Mouse (Mus musculus) limb, embryonic 14.5 days (tissue): ENCODE data around the gene Otulinl. TPM values are rescaled to one million over a fixed set of nuclear protein-coding genes. Genes with fewer than 3 reads are reported as not detected.

Source experiments
- ATAC-seq: fragments of 200-750 bp; cut with Nextera tagmentation; 2 replicates; pipeline ENCODE4 v1.8.0; 2017; ENCODE audit warnings: low read depth, moderate number of reproducible peaks, moderate TSS enrichment; ENCODE audit not compliant: low FRiP score
- DNase-seq: peaks from one replicate; pipeline ENCODE4 v3.0.0-alpha.2; 2015; ENCODE audit warnings: low spot score
- H3K27ac ChIP-seq: fragments of 300-500 bp; sonication (generic); replicated peaks from 2 replicates; pipeline ENCODE4 v1.5.1; 2014; ENCODE audit warnings: low read depth, mild to moderate bottlenecking, low read length, moderate library complexity, mixed read lengths
- H3K27me3 ChIP-seq: fragments of 300-500 bp; sonication (generic); 2 replicates; pipeline ENCODE4 v1.6.1; 2014; ENCODE audit warnings: low read length, mixed read lengths; ENCODE audit not compliant: control insufficient read depth, insufficient read depth
- H3K36me3 ChIP-seq: fragments of 300-500 bp; sonication (generic); 2 replicates; pipeline ENCODE4 v1.6.1; 2014; ENCODE audit warnings: mild to moderate bottlenecking, low read length, moderate library complexity, mixed read lengths; ENCODE audit not compliant: control insufficient read depth, insufficient read depth
- H3K4me1 ChIP-seq: fragments of 300-500 bp; sonication (generic); 2 replicates; pipeline ENCODE4 v1.6.1; 2014; ENCODE audit warnings: antibody characterized with exemption, low read length, mixed read lengths; ENCODE audit not compliant: control insufficient read depth, insufficient read depth
- H3K4me2 ChIP-seq: fragments of 300-500 bp; sonication (generic); replicated peaks from 2 replicates; pipeline ENCODE4 v1.6.1; 2014; ENCODE audit warnings: low read depth, mild to moderate bottlenecking, low read length, moderate library complexity; ENCODE audit not compliant: severe bottlenecking
- H3K4me3 ChIP-seq: fragments of 300-500 bp; sonication (generic); replicated peaks from 2 replicates; pipeline ENCODE4 v1.5.1; 2014; ENCODE audit warnings: low read length
- H3K9ac ChIP-seq: fragments of 300-500 bp; sonication (generic); 2 replicates; pipeline ENCODE4 v1.6.1; 2014; ENCODE audit warnings: mild to moderate bottlenecking, low read depth, low read length, moderate library complexity; ENCODE audit not compliant: severe bottlenecking
- H3K9me3 ChIP-seq: fragments of 300-500 bp; sonication (generic); 2 replicates; pipeline ENCODE4 v1.6.1; 2016; ENCODE audit warnings: low read length; ENCODE audit not compliant: control insufficient read depth
- POLR2A ChIP-seq: fragments of 200-500 bp; IDR thresholded peaks from 2 replicates; pipeline ENCODE4 v1.8.0; 2012; ENCODE audit warnings: inconsistent platforms, mild to moderate bottlenecking, moderate library complexity, borderline replicate concordance; ENCODE audit not compliant: insufficient read depth, insufficient read length; ENCODE audit errors: extremely low read depth
- WGBS: fragments of 180-500 bp; shearing (Covaris S2); extraction: QIAGEN DNeasy Blood & Tissue Kit; methylation state at CpG from one replicate; pipeline ENCODE4 v1.1.7; 2014; 5-methylcytosine and 5-hydroxymethylcytosine counted together
- polyA plus RNA-seq, 2 experiments: library from polyadenylated mRNA; depleted of rRNA in 1 of 2; stranded (reverse) in 1 of 2; unstranded in 1 of 2; fragments of >200 nt; fragmentation: Nextera tagmentation in 1 of 2; extraction: Ambion mirVana in 1 of 2; gene quantifications; 2 replicates each; pipeline versions ENCODE4 v1.2.1 to v1.2.3; 2012 to 2014

The Otulinl gene
- polyA plus RNA-seq, 2 experiments, result 9.6 to 20.6 TPM

DNA sequence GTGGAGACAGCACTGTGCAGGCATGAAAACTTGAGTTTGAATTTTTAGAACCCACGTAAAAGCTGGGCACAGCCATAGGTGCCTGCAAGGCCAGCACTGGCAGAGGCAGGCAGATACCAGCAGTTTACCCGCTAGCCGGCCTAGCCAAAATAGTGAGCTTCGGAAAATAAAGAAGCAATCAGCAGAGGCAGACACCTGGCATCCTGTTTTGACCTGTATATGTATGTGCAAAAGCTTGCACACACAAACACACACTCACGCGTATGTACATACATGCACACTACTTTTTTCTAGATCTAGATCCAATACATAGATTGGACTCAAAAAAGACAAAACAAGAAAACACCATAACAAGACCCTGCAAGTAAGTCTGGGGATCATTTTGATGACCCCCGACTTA lies 12.8 kb downstream of the Otulinl start:
- no peak for ATAC-seq
- Histone ChIP-seq H3K36me3 (no peaks in the 10 kb centered on the region), H3K27me3 (no peaks in the 10 kb centered on the region)

DNA sequence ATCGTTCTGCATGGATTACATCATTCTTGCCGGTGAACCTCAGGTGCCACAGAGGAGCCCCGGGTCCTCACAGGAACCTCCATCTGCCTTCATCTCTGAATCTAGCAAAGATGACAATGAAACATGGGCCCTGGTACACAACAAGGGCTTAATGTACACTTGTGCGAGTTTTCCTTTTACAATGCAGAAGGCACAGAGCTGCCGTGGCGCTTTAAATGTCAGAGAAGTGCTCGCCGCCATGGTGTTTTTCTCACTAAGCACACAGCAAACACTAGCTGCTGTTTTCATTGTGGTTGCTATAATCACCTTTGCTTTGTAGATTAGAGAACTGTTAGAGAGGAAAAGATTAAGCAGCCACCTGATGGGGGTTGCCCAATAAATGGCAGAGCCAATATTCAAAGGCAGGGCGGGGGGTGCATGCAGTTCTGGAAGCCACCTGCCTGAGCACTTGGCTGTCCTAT lies 13.3 kb downstream of the Otulinl start:
- Histone ChIP-seq H3K27me3 (no peaks in the 10 kb centered on the region), H3K9me3 (no peaks in the 10 kb centered on the region), H3K4me1 (0 out of 2 replicates have a peak, but pooled peaks cover 3% of the 10 kb centered on the region), H3K4me3 (no peak overlapping the region), H3K36me3 (no peaks in the 10 kb centered on the region), H3K9ac (no peak overlapping the region), H3K4me2 (no peak overlapping the region), H3K27ac (no peak overlapping the region)
- 75% methylated on average over 9 of the region's 9 CpGs for WGBS
- DNase-seq (no peak), ATAC-seq (no peak)
- no peak for TF ChIP-seq POLR2A

More for the DNA sequence above, 12.8 kb downstream of the Otulinl start:
- TF ChIP-seq POLR2A, result no peak
- DNase-seq, result no peak
- Histone ChIP-seq H3K4me1 (0 out of 2 replicates have a peak, but pooled peaks cover 3% of the 10 kb centered on the region), H3K27ac (no peak overlapping the region), H3K4me2 (no peak overlapping the region), H3K9ac (no peak overlapping the region), H3K4me3 (no peak overlapping the region), H3K9me3 (no peaks in the 10 kb centered on the region)
- 91% methylated on average over 7 of the region's 7 CpGs for WGBS

DNA sequence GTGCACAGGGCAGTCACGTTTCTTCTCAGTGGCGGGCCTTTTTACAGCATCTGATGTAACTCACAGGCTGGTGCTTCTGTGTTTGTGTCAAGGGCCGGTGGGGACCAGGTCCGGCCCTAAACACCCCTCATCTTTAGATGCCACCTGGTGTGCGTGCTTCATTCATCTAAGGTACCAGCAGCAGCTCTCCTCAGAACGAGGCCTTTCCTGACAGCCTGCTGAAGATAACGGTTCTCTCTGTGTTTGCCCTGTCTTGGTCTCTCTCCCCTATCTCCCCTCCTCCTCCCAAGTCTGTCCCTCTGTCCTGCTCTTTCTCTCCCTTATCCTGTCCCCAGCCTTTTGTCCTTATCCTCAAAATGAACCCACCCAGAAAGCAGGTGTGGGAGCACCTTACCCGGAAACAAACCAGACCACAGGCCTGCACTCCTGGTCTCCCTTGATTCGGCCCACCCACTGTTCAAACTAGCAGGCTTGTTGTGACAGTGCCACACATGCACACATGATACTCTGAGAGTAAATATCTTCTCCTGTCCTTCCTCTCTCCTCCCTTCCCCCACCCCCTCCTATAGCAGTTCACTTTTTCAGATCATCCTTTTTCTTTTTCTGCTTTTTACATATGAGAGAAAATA lies 14.4 kb downstream of the Otulinl start:
- Histone ChIP-seq H3K4me2 (no peak overlapping the region), H3K4me1 (0 out of 2 replicates have a peak, but pooled peaks cover 3% of the 10 kb centered on the region), H3K36me3 (no peaks in the 10 kb centered on the region), H3K4me3 (no peak overlapping the region), H3K9ac (no peak overlapping the region), H3K27me3 (no peaks in the 10 kb centered on the region), H3K27ac (no peak overlapping the region), H3K9me3 (no peaks in the 10 kb centered on the region)
- TF ChIP-seq POLR2A, result no peak
- WGBS, result 68% methylated on average over 9 of the region's 9 CpGs
- DNase-seq (no peak), ATAC-seq (no peak)

DNA sequence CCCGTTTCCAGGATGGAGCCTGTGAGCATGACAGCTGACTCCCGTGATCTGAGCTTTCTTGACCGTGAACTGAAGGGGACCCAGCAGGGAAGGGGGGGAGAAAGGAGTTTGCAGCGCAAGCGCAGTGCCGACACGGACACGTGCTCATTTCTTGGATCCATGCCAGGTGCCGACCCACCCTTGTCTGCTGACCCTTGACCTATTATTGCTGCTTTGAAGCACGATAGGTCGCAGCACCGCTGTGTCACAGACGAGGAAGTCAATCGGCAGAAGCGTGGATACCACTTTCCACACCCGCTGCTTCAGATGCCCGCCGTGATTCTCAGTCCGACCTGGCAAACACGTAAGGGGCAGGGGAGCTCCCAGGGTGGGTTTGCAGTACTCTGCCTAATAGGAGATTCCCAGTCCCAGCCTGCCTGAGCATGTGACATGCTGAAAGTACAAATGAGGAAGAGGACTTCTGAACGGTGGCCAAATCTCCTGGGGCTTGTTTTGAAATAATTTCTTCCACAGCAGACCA lies 15.9 kb downstream of the Otulinl start:
- Histone ChIP-seq H3K4me1 (0 out of 2 replicates have a peak, but pooled peaks cover 3% of the 10 kb centered on the region), H3K9ac (no peak overlapping the region), H3K4me2 (peak overlapping the region; percentile 1; the same call in 1 of the 2 replicates), H3K9me3 (no peaks in the 10 kb centered on the region), H3K36me3 (no peaks in the 10 kb centered on the region), H3K27me3 (no peaks in the 10 kb centered on the region), H3K27ac (no peak overlapping the region), H3K4me3 (no peak overlapping the region)
- DNase-seq (no peak), ATAC-seq (peak; percentile 30; the same call in 1 of the 2 replicates)
- no peak for TF ChIP-seq POLR2A
- 46% methylated on average over 21 of the region's 21 CpGs for WGBS

DNA sequence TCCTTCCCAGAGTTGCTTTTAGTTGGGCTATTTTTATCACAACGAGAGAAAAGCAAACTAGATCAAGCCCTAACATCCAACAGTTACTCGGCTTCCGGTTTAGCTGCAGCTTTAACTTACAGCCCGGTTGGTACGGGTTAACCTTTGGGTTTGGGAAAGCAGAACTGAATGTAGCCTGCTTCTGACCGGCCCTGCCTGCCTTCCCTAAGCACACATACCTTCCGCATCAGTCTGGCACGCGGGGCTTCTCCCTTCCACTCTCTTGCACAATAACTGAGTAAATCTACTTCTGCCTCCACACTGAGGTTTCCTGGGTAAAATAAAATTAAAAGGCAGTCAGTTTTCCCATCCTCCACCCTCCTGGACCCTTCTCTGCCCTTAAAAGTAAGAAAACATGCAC lies 17.3 kb downstream of the Otulinl start:
- Histone ChIP-seq H3K4me1 (0 out of 2 replicates have a peak, but pooled peaks cover 3% of the 10 kb centered on the region), H3K9ac (no peak overlapping the region), H3K4me2 (no peak overlapping the region), H3K36me3 (no peaks in the 10 kb centered on the region), H3K4me3 (no peak overlapping the region), H3K27ac (no peak overlapping the region), H3K27me3 (no peaks in the 10 kb centered on the region), H3K9me3 (no peaks in the 10 kb centered on the region)
- 95% methylated on average over 9 of the region's 9 CpGs for WGBS
- DNase-seq, result no peak
- TF ChIP-seq POLR2A, result no peak
- ATAC-seq, result no peak
